Mouse (Mus musculus) bone marrow, adult 2 months (tissue): Measurements from ENCODE around the gene Kalrn.

ENCODE experiments used
- CTCF ChIP-seq: fragments of 200-500 bp; IDR thresholded peaks from 2 replicates; pipeline ENCODE4 v1.5.1; 2011; ENCODE audit warnings: low read length, control low read depth; ENCODE audit not compliant: control insufficient read depth, insufficient read depth
- POLR2A ChIP-seq: fragments of 200-500 bp; IDR thresholded peaks from 2 replicates; pipeline ENCODE4 v1.6.1; 2011; ENCODE audit warnings: low read depth, mild to moderate bottlenecking, control low read depth, low read length, borderline replicate concordance; ENCODE audit not compliant: control insufficient read depth

DNA sequence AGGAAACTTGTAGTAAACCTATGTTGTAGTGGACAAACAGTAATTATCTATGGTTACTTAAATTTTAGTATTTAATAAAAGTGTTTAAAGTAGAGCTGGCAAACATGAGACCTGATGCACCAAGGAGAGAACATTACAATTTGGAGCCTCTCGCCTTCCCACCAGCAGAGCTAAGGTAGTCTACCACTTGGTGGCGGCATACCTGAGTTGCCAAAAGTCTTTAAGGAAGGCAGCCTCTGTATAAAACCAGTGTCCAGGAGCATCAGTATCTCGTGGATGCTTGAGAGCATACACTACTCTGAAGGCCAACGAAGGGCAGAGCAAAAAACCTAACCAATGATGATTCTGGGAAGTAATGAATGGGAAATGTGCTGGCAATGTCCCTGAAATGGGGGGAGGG lies 199.8 kb downstream of the Kalrn start:
- TF ChIP-seq CTCF (no peak), POLR2A (no peak)
